Mouse (Mus musculus): ENCODE measurements around the gene Nup93. TPM values are rescaled to one million over a fixed set of nuclear protein-coding genes. Genes with fewer than 3 reads are reported as not detected.

Gene Nup93
- total RNA-seq, 4 experiments from 2014 or later = 56.4 to 66.3 (median 63.1) TPM

DNA sequence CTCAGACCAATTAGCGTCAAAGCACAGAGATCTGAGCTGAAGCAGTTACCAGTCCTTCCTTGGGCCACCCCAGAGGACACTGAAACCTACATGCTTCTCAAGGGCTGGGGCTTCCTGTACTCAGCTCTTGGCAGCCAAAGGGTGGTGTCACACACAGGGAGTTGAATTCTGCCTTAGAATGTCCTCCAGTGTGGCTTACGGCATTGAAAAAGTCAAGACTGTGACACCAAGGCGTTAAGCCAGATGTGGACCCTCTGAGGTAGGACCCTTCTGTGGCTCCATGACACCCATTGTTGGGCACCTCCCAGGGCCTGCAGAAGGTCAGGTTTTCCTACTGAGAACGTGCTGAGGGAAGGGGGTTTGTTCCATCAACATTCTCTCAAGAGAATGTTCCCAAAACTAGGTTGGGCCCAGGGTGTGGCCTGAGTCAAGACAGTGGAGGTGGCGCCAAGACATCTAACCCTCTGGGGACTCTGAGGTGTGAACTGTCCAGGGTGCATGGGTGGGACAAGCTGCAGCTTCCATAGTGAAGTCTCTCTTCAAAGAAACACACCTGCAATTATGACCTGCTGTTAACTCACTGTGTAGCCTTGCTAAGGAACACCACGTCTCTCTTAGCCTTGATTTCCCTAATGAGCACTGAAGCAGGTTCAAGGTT lies 147.5 kb downstream of the Nup93 start:
- no peak for DNase-seq (ENCODE audit: low spot score in 2 of 2)

- DNase-seq (ENCODE audit: low spot score in 2 of 2) = no peak
These were observed 148.4 kb downstream of the Nup93 start for GRCm38 (mm10) chr8:94362607-94363239.

DNA sequence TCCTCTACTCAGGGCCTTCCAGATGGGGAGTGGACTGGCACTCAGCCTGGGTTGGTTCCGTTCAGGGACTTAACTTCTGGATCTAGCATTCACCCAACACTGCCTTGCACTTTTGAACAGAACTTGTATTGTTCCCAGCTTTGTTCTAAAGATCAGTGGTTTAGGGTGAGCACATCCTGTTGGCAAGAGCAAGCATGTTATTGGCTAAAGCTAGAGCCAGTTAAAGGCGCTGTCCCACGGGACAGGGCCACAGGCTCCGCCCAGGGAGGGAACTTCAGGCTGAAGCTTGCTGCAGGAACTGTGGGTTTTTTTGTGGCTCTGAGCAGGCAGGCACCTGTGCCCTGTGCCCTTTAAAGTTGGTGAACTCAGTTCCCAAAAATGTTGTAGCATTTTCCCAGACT lies 148.9 kb downstream of the Nup93 start:
- DNase-seq (ENCODE audit: low spot score in 2 of 2) = no peak

- no peak for DNase-seq (ENCODE audit: low spot score in 2 of 2)
These were observed 149.5 kb downstream of the Nup93 start for GRCm38 (mm10) chr8:94363906-94364305.

GRCm38 (mm10) chr8:94364686-94365312 lies 150.4 kb downstream of the Nup93 start:
- DNase-seq (ENCODE audit: low spot score in 2 of 2) = no peak

DNA sequence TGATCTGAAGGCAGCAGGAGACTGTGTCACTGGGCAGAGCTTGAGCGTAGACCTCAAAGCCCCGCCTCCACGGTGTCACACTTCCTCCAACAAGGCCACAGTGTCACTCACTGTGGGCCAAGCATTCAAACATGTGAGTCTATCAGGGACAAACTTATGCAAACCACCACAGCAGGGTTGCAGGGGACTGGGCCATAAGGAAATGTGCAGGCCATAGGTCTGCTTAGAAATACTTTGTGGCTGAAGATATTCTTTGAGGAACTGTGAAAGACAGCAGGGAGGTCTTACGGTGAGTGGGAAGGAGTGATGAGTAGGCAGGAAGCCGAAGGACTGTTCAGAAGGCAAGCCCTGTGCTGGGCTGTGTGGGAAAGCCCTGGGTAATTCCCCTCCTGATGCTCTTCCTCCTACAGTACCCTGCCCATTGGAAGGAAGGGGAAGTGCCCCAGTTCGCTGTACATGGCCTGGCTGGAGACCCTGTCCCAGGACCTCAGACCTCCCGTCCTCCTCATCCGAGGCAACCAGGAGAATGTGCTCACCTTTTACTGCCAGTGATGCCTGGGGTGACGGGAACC lies 151.1 kb downstream of the Nup93 start:
- DNase-seq (ENCODE audit: low spot score in 2 of 2) = no peak

Small RNA genes within 50 kb of the gene (microRNA-seq; reads per million reads assigned to microRNA genes)
- gene Mir138-2 = 1,727 to 1,777 reads per million in 2 experiments

Other genes starting within 250 kb of the Nup93 start
- gene Amfr, start 201.7 kb upstream of the Nup93 start, total RNA-seq (2022) = 100 to 1,000 TPM; 126 to 136 (median 132) TPM
- 10 to 100 TPM; 43.9 to 57.1 (median 49.1) TPM for gene Nudt21, start 177.5 kb upstream of the Nup93 start, total RNA-seq (2022)
- gene Ogfod1, start 177.4 kb upstream of the Nup93 start, total RNA-seq (2022) = 100 to 1,000 TPM in 2 of 4 experiments, 10 to 100 TPM in 2; 87.9 to 136 (median 117) TPM
- gene Bbs2, start 115.6 kb upstream of the Nup93 start, total RNA-seq (2022) = 10 to 100 TPM; 26.5 to 30.1 (median 27.9) TPM
- not detected for gene Mt4, start 77.4 kb upstream of the Nup93 start, total RNA-seq (2022)
- gene Mt3, start 62.0 kb upstream of the Nup93 start, total RNA-seq (2022) = 1,000 to 10,000 TPM in 2 of 4 experiments, 100 to 1,000 TPM in 2; 946 to 1,303 (median 1,087) TPM
- gene Mt2, start 41.9 kb upstream of the Nup93 start, total RNA-seq (2022) = 1,000 to 10,000 TPM in 1 of 4 experiments, 100 to 1,000 TPM in 3; 368 to 1,095 (median 602) TPM
- gene Mt1, start 35.5 kb upstream of the Nup93 start, total RNA-seq (2022) = 1,000 to 10,000 TPM in 1 of 4 experiments, 100 to 1,000 TPM in 3; 351 to 1,100 (median 605) TPM
- under 1 TPM; 0.55 to 0.94 (median 0.79) TPM for gene Slc12a3, start 114.6 kb downstream of the Nup93 start, total RNA-seq (2022)
- gene Herpud1, start 171.9 kb downstream of the Nup93 start, total RNA-seq (2022) = 10 to 100 TPM; 53.6 to 81.4 (median 65.6) TPM
- gene Nlrc5, start 219.8 kb downstream of the Nup93 start, total RNA-seq (2022) = 1 to 10 TPM in 2 of 4 experiments, under 1 TPM in 2; 0.62 to 6.2 (median 2.1) TPM

Data from layer of hippocampus, adult 8-10 months (tissue).